Mouse (Mus musculus) testis, adult 2 months (tissue): ENCODE measurements around the gene Wscd1.

Experiments used
- CTCF ChIP-seq: fragments of 200-500 bp; IDR thresholded peaks from 2 replicates; pipeline ENCODE4 v1.5.1; 2012; ENCODE audit warnings: low read depth, mild to moderate bottlenecking, inconsistent platforms, low read length, moderate library complexity; ENCODE audit not compliant: control insufficient read depth, insufficient read depth, insufficient replicate concordance
- POLR2A ChIP-seq: fragments of 200-500 bp; IDR thresholded peaks from 2 replicates; pipeline ENCODE4 v1.6.1; 2012; ENCODE audit warnings: low read depth, mild to moderate bottlenecking, inconsistent platforms, low read length, moderate library complexity; ENCODE audit not compliant: control insufficient read depth

DNA sequence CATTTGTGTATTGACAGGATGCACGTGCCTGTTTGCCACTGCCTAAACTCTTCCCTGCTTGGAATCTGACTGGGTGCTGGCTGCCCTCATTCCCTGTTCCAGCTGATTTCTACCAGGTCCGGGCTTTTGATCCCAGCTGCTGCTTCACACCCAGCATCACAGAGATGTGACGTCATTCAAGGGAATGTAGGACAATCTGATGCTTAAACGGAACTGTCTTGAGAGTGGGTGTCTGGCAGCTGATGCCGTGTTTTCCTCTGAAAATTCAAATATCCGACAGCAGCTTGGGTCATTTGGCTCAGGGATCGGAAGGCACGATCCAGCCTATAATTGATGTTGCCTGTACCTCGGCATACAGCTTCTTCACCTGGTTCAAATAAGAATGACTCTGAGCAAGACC is 70.2 kb downstream of the Wscd1 start:
- no peak for TF ChIP-seq CTCF
- TF ChIP-seq POLR2A: no peak
